Mouse (Mus musculus): Measurements from ENCODE around the gene Wdr43.
A peak's percentile ranks its signal among the peaks of the same experiment; 100 is the strongest.

- TF ChIP-seq TAL1 (IDR thresholded peaks at IDR 0.05; ENCODE audit: low read length) (no peak), CTCF (IDR thresholded peaks at IDR 0.05 in 2 of 3, conservative IDR thresholded peaks at IDR 0.05 in 1 of 3; ENCODE audit: control insufficient read depth in 1 of 3, insufficient read depth in 1 of 3, low read depth in 2 of 3, low read length in 3 of 3, poor library complexity in 1 of 3, severe bottlenecking in 1 of 3) (peak in 2 of 3 experiments; percentile 32 to 33; a peak in 2 of 6 replicates), BHLHE40 (IDR thresholded peaks at IDR 0.05; ENCODE audit: borderline replicate concordance, low read depth, low read length) (no peak), TCF12 (IDR thresholded peaks at IDR 0.05; ENCODE audit: low read depth, low read length) (no peak)
Observed at GRCm38 (mm10) chr17:71642190-71642589, 26.5 kb downstream of the Wdr43 start.
